Mouse (Mus musculus): ENCODE data around the gene Ltbp2. TPM values are rescaled to one million over a fixed set of nuclear protein-coding genes. Genes with fewer than 3 reads are reported as not detected.
A peak's percentile ranks its signal among the peaks of the same experiment; 100 is the strongest.

The Ltbp2 gene
- total RNA-seq (2021) = 1 to 10 TPM; 6.9 to 7.1 TPM
- long read RNA-seq, experiment 1 = 0 reads
- long read RNA-seq, experiment 2, partial matches to known transcripts = 4 of 6 reads
- long read RNA-seq, experiment 2, other reads (novel, unspliced or antisense) = 2 of 6 reads

GRCm38 (mm10) chr12:84876481-84877121 is at the start of gene Ltbp2:
Gene Ltbp2 (minus strand): TSS chr12:84876532.
- DNase-seq (ENCODE audit: low spot score in 2 of 2) = peak; percentile 86 to 88

GRCm38 (mm10) chr12:84924324-84924723 is 48.0 kb upstream of the Ltbp2 start:
- no peak for DNase-seq (ENCODE audit: low spot score in 2 of 2)

GRCm38 (mm10) chr12:84921881-84922419 is 45.6 kb upstream of the Ltbp2 start:
- no peak for DNase-seq (ENCODE audit: low spot score in 2 of 2)

GRCm38 (mm10) chr12:84918809-84919208 is 42.5 kb upstream of the Ltbp2 start:
- DNase-seq (ENCODE audit: low spot score in 2 of 2) = no peak

- no peak for DNase-seq (ENCODE audit: low spot score in 2 of 2)
These were observed 41.5 kb upstream of the Ltbp2 start for GRCm38 (mm10) chr12:84917799-84918198.

- DNase-seq (ENCODE audit: low spot score in 2 of 2) = no peak
These were observed 38.6 kb upstream of the Ltbp2 start for GRCm38 (mm10) chr12:84914959-84915358.

- no peak for DNase-seq (ENCODE audit: low spot score in 2 of 2)
These were observed 36.3 kb upstream of the Ltbp2 start for GRCm38 (mm10) chr12:84912652-84913104.

GRCm38 (mm10) chr12:84911640-84912039 is 35.3 kb upstream of the Ltbp2 start:
- DNase-seq (ENCODE audit: low spot score in 2 of 2) = no peak

GRCm38 (mm10) chr12:84910066-84910465 is 33.7 kb upstream of the Ltbp2 start:
- no peak for DNase-seq (ENCODE audit: low spot score in 2 of 2)

- no peak for DNase-seq (ENCODE audit: low spot score in 2 of 2)
These were observed 31.5 kb upstream of the Ltbp2 start for GRCm38 (mm10) chr12:84907627-84908480.

- DNase-seq (ENCODE audit: low spot score in 2 of 2) = no peak
These were observed 30.8 kb upstream of the Ltbp2 start for GRCm38 (mm10) chr12:84907024-84907626.

GRCm38 (mm10) chr12:84904399-84904798 is 28.1 kb upstream of the Ltbp2 start:
- DNase-seq (ENCODE audit: low spot score in 2 of 2) = no peak

- no peak for DNase-seq (ENCODE audit: low spot score in 2 of 2)
These were observed 24.0 kb upstream of the Ltbp2 start for GRCm38 (mm10) chr12:84900317-84900716.

GRCm38 (mm10) chr12:84897322-84897721 is 21.0 kb upstream of the Ltbp2 start:
- DNase-seq (ENCODE audit: low spot score in 2 of 2) = no peak

- no peak for DNase-seq (ENCODE audit: low spot score in 2 of 2)
These were observed 19.9 kb upstream of the Ltbp2 start for GRCm38 (mm10) chr12:84896235-84896634.

GRCm38 (mm10) chr12:84893648-84894628 is 17.6 kb upstream of the Ltbp2 start:
- DNase-seq (ENCODE audit: low spot score in 2 of 2) = no peak

- DNase-seq (ENCODE audit: low spot score in 2 of 2) = no peak
These were observed 14.0 kb upstream of the Ltbp2 start for GRCm38 (mm10) chr12:84890289-84890688.

- peak in 1 of 2 experiments; percentile 18 for DNase-seq (ENCODE audit: low spot score in 2 of 2)
These were observed 9.0 kb upstream of the Ltbp2 start for GRCm38 (mm10) chr12:84885107-84885876.

GRCm38 (mm10) chr12:84884423-84885076 is 8.2 kb upstream of the Ltbp2 start:
- no peak for DNase-seq (ENCODE audit: low spot score in 2 of 2)
